Mouse (Mus musculus) cerebellum, adult 2 months (tissue): Measurements from ENCODE around the gene Gcgr.

Source experiments
- CTCF ChIP-seq: fragments of 200-500 bp; IDR thresholded peaks from 2 replicates; pipeline ENCODE4 v1.5.1; 2011; ENCODE audit warnings: low read depth, mild to moderate bottlenecking, control low read depth, low read length, moderate library complexity, borderline replicate concordance; ENCODE audit not compliant: insufficient read depth
- POLR2A ChIP-seq: fragments of 200-500 bp; IDR thresholded peaks from 2 replicates; pipeline ENCODE4 v1.6.1; 2011; ENCODE audit warnings: low read length, control low read depth, borderline replicate concordance; ENCODE audit not compliant: insufficient read depth

DNA sequence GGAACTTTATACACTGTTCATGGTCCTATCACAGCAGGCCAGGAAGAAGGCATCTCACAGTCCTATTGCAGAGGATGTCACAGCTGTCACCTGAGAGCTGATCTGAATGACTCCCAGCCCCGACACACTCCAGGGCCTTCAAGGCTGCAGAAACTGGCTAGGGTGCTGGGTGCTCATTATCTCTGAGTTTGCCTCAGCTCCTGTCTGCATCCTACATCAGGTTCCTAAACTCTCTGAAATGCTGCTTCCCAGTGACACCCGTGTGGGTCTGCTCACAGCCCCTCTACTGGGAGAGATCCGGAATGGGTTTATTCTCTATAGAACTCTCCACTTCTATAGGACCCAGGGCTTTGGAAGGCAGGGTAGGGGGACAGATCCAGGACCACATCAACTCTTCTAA is 17.7 kb downstream of the Gcgr start:
- TF ChIP-seq POLR2A (no peak), CTCF (no peak)
